Mouse (Mus musculus) cerebellum, adult 2 months (tissue): Measurements from ENCODE around the gene Slc6a17.

ENCODE experiments used
- CTCF ChIP-seq: fragments of 200-500 bp; IDR thresholded peaks from 2 replicates; pipeline ENCODE4 v1.5.1; 2011; ENCODE audit warnings: low read depth, mild to moderate bottlenecking, control low read depth, low read length, moderate library complexity, borderline replicate concordance; ENCODE audit not compliant: insufficient read depth
- POLR2A ChIP-seq: fragments of 200-500 bp; IDR thresholded peaks from 2 replicates; pipeline ENCODE4 v1.6.1; 2011; ENCODE audit warnings: low read length, control low read depth, borderline replicate concordance; ENCODE audit not compliant: insufficient read depth

- TF ChIP-seq CTCF = no peak
- TF ChIP-seq POLR2A = no peak
Observed at GRCm38 (mm10) chr3:107459196-107459772, 58.5 kb downstream of the Slc6a17 start, which contains the start of gene Kcnc4.
